Mouse (Mus musculus) kidney, embryonic 16.5 days (tissue): ENCODE measurements at regions not wholly inside any gene's neighbourhood (a gene's known extent, or its start where the extent isn't known, plus 50 kb on each side); places are given as distances from the start of the nearest gene placed in this dataset.

ENCODE experiments used
- ATAC-seq: fragments of 200-750 bp; cut with Nextera tagmentation; 2 replicates; pipeline ENCODE4 v1.8.0; 2017; ENCODE audit warnings: moderate TSS enrichment; ENCODE audit not compliant: low FRiP score, low TSS enrichment
- H3K27ac ChIP-seq: fragments of 300-500 bp; sonication (generic); 2 replicates; pipeline ENCODE4 v1.5.1; 2014; ENCODE audit warnings: low read length
- H3K27me3 ChIP-seq: fragments of 300-500 bp; sonication (generic); 2 replicates; pipeline ENCODE4 v1.6.1; 2014; ENCODE audit warnings: low read length, control low read depth, mixed read lengths; ENCODE audit not compliant: insufficient read depth
- H3K36me3 ChIP-seq: fragments of 300-500 bp; sonication (generic); 2 replicates; pipeline ENCODE4 v1.6.1; 2014; ENCODE audit warnings: low read length, control low read depth, mixed read lengths; ENCODE audit not compliant: insufficient read depth
- H3K4me1 ChIP-seq: fragments of 300-500 bp; sonication (generic); 2 replicates; pipeline ENCODE4 v1.6.1; 2014; ENCODE audit warnings: low read length, control low read depth, mixed read lengths; ENCODE audit not compliant: insufficient read depth
- H3K4me2 ChIP-seq: fragments of 300-500 bp; sonication (generic); replicated peaks from 2 replicates; pipeline ENCODE4 v1.6.1; 2014; ENCODE audit warnings: low read depth, low read length
- H3K4me3 ChIP-seq: fragments of 300-500 bp; sonication (generic); 2 replicates; pipeline ENCODE4 v1.5.1; 2014; ENCODE audit warnings: mild to moderate bottlenecking, low read length
- H3K9ac ChIP-seq: fragments of 300-500 bp; sonication (generic); replicated peaks from 2 replicates; pipeline ENCODE4 v1.6.1; 2014; ENCODE audit warnings: low read length
- H3K9me3 ChIP-seq: fragments of 300-500 bp; sonication (generic); 2 replicates; pipeline ENCODE4 v1.6.1; 2016; ENCODE audit warnings: low read length, control low read depth
- WGBS: fragments of 180-500 bp; shearing (Covaris S2); extraction: QIAGEN DNeasy Blood & Tissue Kit; methylation state at CpG from one replicate; pipeline ENCODE4 v1.1.7; 2014; 5-methylcytosine and 5-hydroxymethylcytosine counted together

DNA sequence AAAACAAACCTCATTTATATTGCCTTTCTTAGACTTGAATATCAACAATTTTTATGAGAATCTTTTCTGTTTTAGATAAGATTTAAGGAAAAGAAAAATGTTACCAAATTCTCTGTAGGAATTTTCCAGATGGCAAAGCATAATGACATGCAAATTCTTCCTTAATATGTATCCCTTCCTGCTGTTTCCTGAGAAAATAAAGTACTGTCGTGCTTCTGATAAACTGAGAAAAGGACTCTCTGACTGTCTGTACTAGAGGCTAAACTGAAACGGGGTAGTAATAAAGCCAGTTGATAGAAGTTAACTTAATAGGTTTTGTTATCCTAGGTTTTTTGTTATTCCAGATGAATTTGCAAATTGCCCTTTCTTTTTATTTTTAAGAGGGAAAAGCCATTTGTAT lies 1208.4 kb upstream of the Cited2 start:
- Histone ChIP-seq H3K4me1 (no peaks in the 10 kb centered on the region), H3K27ac (no peak overlapping the region), H3K4me2 (no peak overlapping the region), H3K9me3 (no peaks in the 10 kb centered on the region), H3K27me3 (no peaks in the 10 kb centered on the region), H3K4me3 (no peak overlapping the region), H3K9ac (no peak overlapping the region), H3K36me3 (no peaks in the 10 kb centered on the region)
- WGBS: 68% methylated on average over 2 of the region's 2 CpGs
- ATAC-seq: no peak

- ATAC-seq: no peak
- no peak overlapping the region for H3K9ac ChIP-seq
- H3K4me2 ChIP-seq: no peak overlapping the region
- no peaks in the 10 kb centered on the region for H3K36me3 ChIP-seq
- no peaks in the 10 kb centered on the region for H3K27me3 ChIP-seq
- no peaks in the 10 kb centered on the region for H3K9me3 ChIP-seq
- no peaks in the 10 kb centered on the region for H3K4me1 ChIP-seq
- H3K4me3 ChIP-seq: no peak overlapping the region
- no peak overlapping the region for H3K27ac ChIP-seq
These were observed 1201.1 kb upstream of the Cited2 start for GRCm38 (mm10) chr10:16521895-16522294.

DNA sequence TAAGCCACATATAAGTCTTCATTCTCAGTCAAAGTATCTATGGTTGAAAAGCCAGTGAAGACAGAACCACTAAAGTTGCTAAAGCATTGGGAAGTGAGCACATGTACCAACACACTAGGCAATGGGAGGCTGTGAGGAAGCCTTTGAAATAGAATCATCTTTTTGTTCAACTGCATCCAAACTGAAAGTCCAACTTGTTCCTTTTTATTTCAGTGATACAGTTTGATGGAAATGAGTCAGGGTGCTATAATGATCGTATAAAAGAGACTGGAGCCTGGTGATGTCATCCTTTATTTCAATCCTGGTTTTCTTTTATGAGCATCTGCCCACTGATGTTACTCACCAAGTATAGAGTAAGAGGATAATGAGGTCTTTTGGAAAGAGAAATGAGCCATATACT lies 1198.9 kb upstream of the Cited2 start:
- Histone ChIP-seq H3K9ac (no peak overlapping the region), H3K4me1 (no peaks in the 10 kb centered on the region), H3K9me3 (no peaks in the 10 kb centered on the region), H3K4me3 (no peak overlapping the region), H3K4me2 (no peak overlapping the region), H3K36me3 (no peaks in the 10 kb centered on the region), H3K27me3 (no peaks in the 10 kb centered on the region), H3K27ac (no peak overlapping the region)
- WGBS: 88% methylated on average over 1 of the region's 1 CpGs
- no peak for ATAC-seq

DNA sequence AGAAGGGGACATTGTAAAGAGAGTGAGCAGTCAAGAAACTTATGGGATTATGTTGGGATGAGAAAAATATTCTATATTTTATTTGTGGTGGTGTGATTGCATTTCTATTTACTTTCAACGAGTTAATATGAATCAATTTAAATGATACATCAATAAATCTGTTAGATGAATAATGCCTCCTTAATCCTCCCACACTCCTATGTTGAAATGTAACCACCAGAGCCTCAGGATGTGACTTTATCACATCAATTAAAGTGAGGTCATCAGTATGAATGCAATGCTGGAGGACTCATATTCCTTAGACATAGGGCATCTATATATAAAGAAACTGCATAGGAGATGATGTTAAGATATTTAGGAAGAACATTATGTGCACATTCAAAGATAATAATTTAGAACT lies 1195.3 kb upstream of the Cited2 start:
- H3K4me1 ChIP-seq: no peaks in the 10 kb centered on the region
- H3K9me3 ChIP-seq: no peaks in the 10 kb centered on the region
- no peak overlapping the region for H3K4me3 ChIP-seq
- 46% methylated on average over 1 of the region's 1 CpGs for WGBS
- no peak overlapping the region for H3K9ac ChIP-seq
- no peak overlapping the region for H3K4me2 ChIP-seq
- no peaks in the 10 kb centered on the region for H3K27me3 ChIP-seq
- no peak overlapping the region for H3K27ac ChIP-seq
- H3K36me3 ChIP-seq: no peaks in the 10 kb centered on the region
- ATAC-seq: no peak

DNA sequence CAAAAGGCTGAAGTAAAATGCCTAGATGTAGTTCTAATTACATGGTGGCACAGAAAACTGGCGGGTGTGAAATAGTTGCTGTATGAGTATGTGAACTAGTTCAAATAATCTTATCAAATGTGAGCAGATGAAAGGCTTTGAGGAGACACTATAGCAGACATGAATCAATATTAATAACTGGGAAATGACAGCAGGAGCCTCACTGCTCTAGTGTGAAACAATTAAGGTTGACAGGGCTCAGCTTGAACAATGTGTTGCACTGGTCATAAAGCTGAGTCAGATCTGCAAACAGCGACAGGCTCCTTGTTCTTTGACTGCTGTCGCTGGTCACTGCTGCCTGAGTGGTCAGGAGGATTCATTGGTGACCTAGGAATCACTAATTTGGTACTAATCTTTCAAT lies 1185.4 kb upstream of the Cited2 start:
- ATAC-seq: no peak
- H3K27ac ChIP-seq: no peak overlapping the region
- H3K4me3 ChIP-seq: no peak overlapping the region
- no peaks in the 10 kb centered on the region for H3K9me3 ChIP-seq
- 50% methylated on average over 3 of the region's 3 CpGs for WGBS
- no peaks in the 10 kb centered on the region for H3K36me3 ChIP-seq
- H3K27me3 ChIP-seq: no peaks in the 10 kb centered on the region
- H3K9ac ChIP-seq: no peak overlapping the region
- no peak overlapping the region for H3K4me2 ChIP-seq
- no peaks in the 10 kb centered on the region for H3K4me1 ChIP-seq

DNA sequence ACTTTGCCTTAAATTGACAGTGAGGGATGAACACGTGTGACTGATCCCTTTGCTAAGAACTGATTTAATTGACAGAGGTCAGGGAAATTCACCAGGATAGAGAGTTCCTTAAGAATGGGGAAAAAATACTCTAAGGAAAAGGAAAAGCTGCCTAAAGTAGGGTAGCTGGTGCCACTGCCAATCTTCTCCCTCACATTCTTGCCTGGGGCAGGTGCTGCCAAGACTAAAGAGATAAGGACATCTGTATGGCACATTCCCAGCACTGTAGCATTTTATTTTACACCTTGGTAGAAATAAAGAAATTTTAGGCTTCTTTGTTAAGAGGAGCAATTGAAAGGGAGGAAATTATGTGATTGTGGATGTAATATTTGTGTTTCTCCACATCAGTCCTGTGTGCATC lies 1184.6 kb upstream of the Cited2 start:
- H3K4me1 ChIP-seq: no peaks in the 10 kb centered on the region
- no peaks in the 10 kb centered on the region for H3K27me3 ChIP-seq
- no peak overlapping the region for H3K9ac ChIP-seq
- no peak for ATAC-seq
- H3K27ac ChIP-seq: no peak overlapping the region
- H3K4me2 ChIP-seq: no peak overlapping the region
- no peaks in the 10 kb centered on the region for H3K9me3 ChIP-seq
- no peaks in the 10 kb centered on the region for H3K36me3 ChIP-seq
- 43% methylated on average over 1 of the region's 1 CpGs for WGBS
- H3K4me3 ChIP-seq: no peak overlapping the region

DNA sequence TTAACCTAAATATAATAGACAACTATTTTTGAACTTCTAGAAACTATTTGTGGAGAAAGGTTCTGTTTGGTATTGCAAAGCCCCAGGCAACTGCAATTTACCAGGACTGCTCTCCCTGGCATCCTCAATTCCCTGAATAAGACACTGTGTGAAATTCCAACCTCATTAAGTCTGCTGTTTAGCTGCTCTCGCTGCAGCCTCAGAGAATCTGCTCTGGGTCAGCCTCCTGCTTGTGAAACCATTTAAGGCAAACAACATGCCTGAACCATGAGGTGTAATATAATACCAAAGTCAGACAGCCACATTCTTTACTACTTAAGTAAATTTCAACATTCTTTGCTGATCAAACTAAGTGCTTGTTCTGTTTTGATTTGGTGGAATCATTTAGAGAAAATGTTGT lies 1177.6 kb upstream of the Cited2 start:
- no peak overlapping the region for H3K9ac ChIP-seq
- H3K4me2 ChIP-seq: no peak overlapping the region
- H3K4me1 ChIP-seq: 0 out of 2 replicates have a peak, but pooled peaks cover 5% of the 10 kb centered on the region
- H3K27ac ChIP-seq: no peak overlapping the region
- H3K36me3 ChIP-seq: no peaks in the 10 kb centered on the region
- H3K4me3 ChIP-seq: no peak overlapping the region
- H3K9me3 ChIP-seq: no peaks in the 10 kb centered on the region
- H3K27me3 ChIP-seq: no peaks in the 10 kb centered on the region
- 3% methylated on average over 1 of the region's 1 CpGs for WGBS
- ATAC-seq: peak; percentile 75; the same call in 1 of the 2 replicates

DNA sequence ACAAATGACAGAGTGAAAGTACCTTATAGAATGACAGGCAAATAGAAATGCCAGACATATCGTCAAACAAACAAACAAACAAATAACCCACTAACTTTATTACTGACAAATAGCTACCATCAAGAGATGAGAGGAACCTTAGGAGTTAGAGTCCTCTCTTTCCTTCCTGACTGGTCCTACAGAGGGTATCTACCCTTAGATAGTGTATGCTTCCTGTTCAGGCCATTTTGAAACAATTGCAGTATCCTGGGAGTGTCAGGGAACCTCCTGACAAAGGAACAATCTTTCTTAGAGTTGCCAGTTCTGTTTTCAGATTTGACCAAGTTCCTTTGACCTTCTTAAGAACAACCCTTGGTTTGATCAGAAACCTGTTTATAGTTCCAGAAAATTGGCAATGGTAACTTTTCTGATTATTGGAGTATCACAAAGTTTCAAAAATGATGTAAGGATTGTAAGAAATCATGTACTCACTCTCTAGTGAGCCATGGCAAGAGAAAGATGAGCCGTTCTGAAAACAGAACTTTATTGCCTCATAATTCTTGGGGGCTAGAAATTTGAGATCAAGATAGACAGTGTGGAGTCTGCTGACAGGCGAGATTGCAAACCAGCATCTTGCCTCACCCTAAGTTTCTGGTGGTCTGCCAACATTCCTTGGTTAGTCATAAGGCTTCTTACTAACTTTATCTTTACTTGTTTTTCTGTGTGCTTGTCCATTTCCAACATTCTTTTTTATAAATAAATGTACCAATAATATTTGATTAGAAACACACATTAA lies 1170.0 kb upstream of the Cited2 start:
- Histone ChIP-seq H3K4me3 (no peak overlapping the region), H3K27me3 (no peaks in the 10 kb centered on the region), H3K9me3 (no peaks in the 10 kb centered on the region), H3K36me3 (no peaks in the 10 kb centered on the region), H3K4me2 (no peak overlapping the region), H3K4me1 (no peaks in the 10 kb centered on the region), H3K27ac (no peak overlapping the region), H3K9ac (no peak overlapping the region)
- 41% methylated on average over 3 of the region's 3 CpGs for WGBS
- ATAC-seq: peak; percentile 73; the same call in 1 of the 2 replicates

- no peak overlapping the region for H3K9ac ChIP-seq
- no peaks in the 10 kb centered on the region for H3K36me3 ChIP-seq
- no peak for ATAC-seq
- no peak overlapping the region for H3K27ac ChIP-seq
- no peak overlapping the region for H3K4me2 ChIP-seq
- no peak overlapping the region for H3K4me3 ChIP-seq
- no peaks in the 10 kb centered on the region for H3K27me3 ChIP-seq
- no peaks in the 10 kb centered on the region for H3K9me3 ChIP-seq
- H3K4me1 ChIP-seq: no peaks in the 10 kb centered on the region
- 71% methylated on average over 1 of the region's 1 CpGs for WGBS
These were observed 1148.5 kb upstream of the Cited2 start for GRCm38 (mm10) chr10:16574568-16574967.

- H3K36me3 ChIP-seq: no peaks in the 10 kb centered on the region
- H3K9me3 ChIP-seq: no peaks in the 10 kb centered on the region
- H3K4me2 ChIP-seq: no peak overlapping the region
- ATAC-seq: no peak
- WGBS: 84% methylated on average over 4 of the region's 4 CpGs
- H3K4me1 ChIP-seq: no peaks in the 10 kb centered on the region
- H3K27me3 ChIP-seq: no peaks in the 10 kb centered on the region
- no peak overlapping the region for H3K27ac ChIP-seq
- H3K9ac ChIP-seq: no peak overlapping the region
- no peak overlapping the region for H3K4me3 ChIP-seq
These were observed 1144.4 kb upstream of the Cited2 start for GRCm38 (mm10) chr10:16578554-16579078.
